Mouse (Mus musculus) embryo, embryonic 11 days (tissue): ENCODE measurements around the gene Tmco5.

ENCODE experiments used
- DNase-seq: peaks from one replicate; pipeline ENCODE4 v3.0.0-alpha.2; 2015

The Tmco5 gene

GRCm38 (mm10) chr2:116878391-116878790, at the start of gene Tmco5:
Gene Tmco5 (plus strand): TSS chr2:116878691.
- DNase-seq, result no peak

GRCm38 (mm10) chr2:116831863-116832262, 46.6 kb upstream of the Tmco5 start:
- DNase-seq, result no peak

GRCm38 (mm10) chr2:116837829-116838228, 40.7 kb upstream of the Tmco5 start:
- no peak for DNase-seq

- peak; percentile 76 for DNase-seq
Observed at GRCm38 (mm10) chr2:116838538-116839197, 39.8 kb upstream of the Tmco5 start.

GRCm38 (mm10) chr2:116849980-116850636, 28.4 kb upstream of the Tmco5 start:
- no peak for DNase-seq

GRCm38 (mm10) chr2:116851356-116851755, 27.1 kb upstream of the Tmco5 start:
- no peak for DNase-seq

GRCm38 (mm10) chr2:116852249-116852648, 26.2 kb upstream of the Tmco5 start:
- DNase-seq, result peak; percentile 17

GRCm38 (mm10) chr2:116858703-116859102, 19.8 kb upstream of the Tmco5 start:
- no peak for DNase-seq

GRCm38 (mm10) chr2:116876955-116877615, 1.4 kb upstream of the Tmco5 start:
- DNase-seq, result peak; percentile 12

GRCm38 (mm10) chr2:116879730-116880129, 1.2 kb downstream of the Tmco5 start:
- no peak for DNase-seq

GRCm38 (mm10) chr2:116893316-116893987, 15.0 kb downstream of the Tmco5 start:
- peak; percentile 18 for DNase-seq

GRCm38 (mm10) chr2:116893988-116894363, 15.5 kb downstream of the Tmco5 start:
- peak; percentile 79 for DNase-seq

- peak; percentile 77 for DNase-seq
Observed at GRCm38 (mm10) chr2:116899615-116900272, 21.3 kb downstream of the Tmco5 start.

- no peak for DNase-seq
Observed at GRCm38 (mm10) chr2:116900273-116900843, 21.9 kb downstream of the Tmco5 start.

GRCm38 (mm10) chr2:116908268-116908667, 29.8 kb downstream of the Tmco5 start:
- DNase-seq, result no peak

GRCm38 (mm10) chr2:116912334-116913070, 34.0 kb downstream of the Tmco5 start:
- DNase-seq, result no peak

GRCm38 (mm10) chr2:116913677-116914405, 35.4 kb downstream of the Tmco5 start:
- no peak for DNase-seq

GRCm38 (mm10) chr2:116914636-116915035, 36.1 kb downstream of the Tmco5 start:
- DNase-seq, result no peak

GRCm38 (mm10) chr2:116918598-116918997, 40.1 kb downstream of the Tmco5 start:
- DNase-seq, result no peak

- DNase-seq, result no peak
Observed at GRCm38 (mm10) chr2:116922580-116923500, 44.3 kb downstream of the Tmco5 start.
